Comparison of ENCODE assay signal across 16 mouse cellular contexts in genomic region chr7:99961518-99961917, GRCm38 (mm10). TPM values are rescaled to one million over a fixed set of nuclear protein-coding genes. Genes with fewer than 3 reads are reported as not detected.
"Had no signal": no experiment of that assay in that cellular context is flagged by ENCODE, and none has a peak within 500 bp of the region (broad histone marks: within the 10 kb centered on the region; RNA-seq: fewer than 3 reads in every experiment).

No protein-coding gene starts in this region.

- H3K4me3 ChIP-seq: kidney, embryonic 15.5 days; limb, embryonic 13.5 days; midbrain, embryonic 10.5 days; midbrain, embryonic 15.5 days; neural tube, embryonic 13.5 days had no signal

- H3K9ac ChIP-seq: kidney, embryonic 15.5 days; limb, embryonic 13.5 days; liver, embryonic 14.5 days; lung, embryonic 14.5 days; midbrain, embryonic 15.5 days; neural tube, embryonic 13.5 days had no signal

- H3K9me3 ChIP-seq: kidney, embryonic 15.5 days; limb, embryonic 13.5 days; midbrain, embryonic 10.5 days; midbrain, embryonic 15.5 days; neural tube, embryonic 13.5 days had no signal

- H3K36me3 ChIP-seq: kidney, embryonic 15.5 days; limb, embryonic 13.5 days; midbrain, embryonic 10.5 days; midbrain, embryonic 15.5 days; neural tube, embryonic 13.5 days had no signal

- H3K27ac ChIP-seq: limb, embryonic 13.5 days; liver, embryonic 14.5 days; midbrain, embryonic 10.5 days; midbrain, embryonic 15.5 days; neural tube, embryonic 13.5 days had no signal

- H3K4me2 ChIP-seq: kidney, embryonic 15.5 days; limb, embryonic 13.5 days; lung, embryonic 14.5 days; midbrain, embryonic 15.5 days; neural tube, embryonic 13.5 days had no signal

- ATAC-seq: intestine, embryonic 16.5 days; midbrain, embryonic 15.5 days had no signal

- DNase-seq: kidney, adult 2 months; kidney, postnatal 14 days; layer of hippocampus, postnatal 36 days; lung, embryonic 14.5 days; lung, postnatal 14 days; right cerebral cortex, postnatal 14 days; thymus, postnatal 36 days had no signal

- H3K27me3 ChIP-seq: kidney, embryonic 15.5 days; limb, embryonic 13.5 days; midbrain, embryonic 15.5 days; neural tube, embryonic 13.5 days had no signal

RNA-seq across cellular contexts. Expression of gene Chrdl2, which starts 44.5 kb away (rescaled TPM):
- total RNA-seq: megakaryocyte progenitor cell, adult 5-6 weeks had no signal
- polyA plus RNA-seq: midbrain, embryonic 15.5 days; thymus, postnatal 0 days had no signal
